8 mouse cellular contexts compared by ENCODE assay signal in genomic region chr2:91183711-91184405, GRCm38 (mm10). TPM values are rescaled to one million over a fixed set of nuclear protein-coding genes. Genes with fewer than 3 reads are reported as not detected.
DNase-seq lines count a peak whose midpoint lies in the region; ATAC-seq and TF ChIP-seq lines count a peak whose summit lies in the region.

Madd (minus strand) TSS chr2:91183837.

- peak within 1 kb of the TSS; percentile 74 for H3K4me3 ChIP-seq in C2C12 (ENCODE audit: insufficient read depth, poor library complexity, severe bottlenecking)
- H3K4me3 ChIP-seq in forebrain, embryonic 12.5 days (replicated peaks) = peak within 1 kb of the TSS; percentile 83
- peak within 1 kb of the TSS; percentile 97 for H3K4me3 ChIP-seq in hindbrain, postnatal 0 days (ENCODE audit: low read length)
- peak within 1 kb of the TSS; percentile 80 for H3K4me3 ChIP-seq in stomach, embryonic 15.5 days (replicated peaks)

- no peaks in the 10 kb centered on the region for H3K36me3 ChIP-seq in C2C12 (ENCODE audit: control insufficient read depth, insufficient read depth)
- no peaks in the 10 kb centered on the region; the same call in 1 of the 2 replicates for H3K36me3 ChIP-seq in forebrain, embryonic 12.5 days (replicated peaks)
- no peaks in the 10 kb centered on the region for H3K36me3 ChIP-seq in hindbrain, postnatal 0 days (ENCODE audit: insufficient read depth, low read length)
- H3K36me3 ChIP-seq in stomach, embryonic 15.5 days = no peaks in the 10 kb centered on the region

- intact Hi-C loops in left cerebral cortex, postnatal 25 days (cut with DNase I) = loop anchor here (2.0 kb wide), 1 partner anchor 45 kb away; no protein-coding TSS in a partner anchor

- peaks cover 7% of the 10 kb centered on the region for H3K79me2 ChIP-seq in C2C12 (ENCODE audit: control insufficient read depth, insufficient read depth)

- H3K9ac ChIP-seq in forebrain, embryonic 12.5 days = peak within 1 kb of the TSS; percentile 67
- peak within 1 kb of the TSS; percentile 88 for H3K9ac ChIP-seq in hindbrain, postnatal 0 days (replicated peaks; ENCODE audit: low read length)
- peak within 1 kb of the TSS; percentile 59 for H3K9ac ChIP-seq in stomach, embryonic 15.5 days

- H3K27me3 ChIP-seq in C2C12 (ENCODE audit: control insufficient read depth, insufficient read depth, insufficient read length) = no peaks in the 10 kb centered on the region
- no peaks in the 10 kb centered on the region for H3K27me3 ChIP-seq in forebrain, embryonic 12.5 days
- H3K27me3 ChIP-seq in hindbrain, postnatal 0 days (ENCODE audit: insufficient read depth, low read length) = no peaks in the 10 kb centered on the region
- no peaks in the 10 kb centered on the region for H3K27me3 ChIP-seq in stomach, embryonic 15.5 days (replicated peaks)

- peak within 1 kb of the TSS; percentile 60 for H3ac ChIP-seq in C2C12 (ENCODE audit: control insufficient read depth, insufficient read length, low read depth)

- 69% methylated on average over 15 of the region's 15 CpGs for WGBS in forebrain, embryonic 12.5 days
- 67% methylated on average over 15 of the region's 15 CpGs for WGBS in hindbrain, postnatal 0 days
- 60% methylated on average over 15 of the region's 15 CpGs for WGBS in stomach, embryonic 15.5 days

- H3K4me2 ChIP-seq in forebrain, embryonic 12.5 days = peak within 1 kb of the TSS; percentile 85
- peak within 1 kb of the TSS; percentile 67 for H3K4me2 ChIP-seq in hindbrain, postnatal 0 days (ENCODE audit: low read depth, low read length)
- H3K4me2 ChIP-seq in stomach, embryonic 15.5 days = peak within 1 kb of the TSS; percentile 87

- peak; percentile 64 for ATAC-seq in activated CD4-positive, CD25-positive, alpha-beta regulatory T cell, adult 4 months
- no peak for ATAC-seq in forebrain, embryonic 12.5 days (ENCODE audit: low FRiP score)
- ATAC-seq in hindbrain, postnatal 0 days = no peak; the same call in 1 of the 2 replicates
- ATAC-seq in megakaryocyte progenitor cell, adult 5-6 weeks (replicated peaks; ENCODE audit: poor library complexity) = peak; percentile 71
- no peak for ATAC-seq in stomach, embryonic 15.5 days (ENCODE audit: insufficient read depth, low FRiP score, low read depth)

- H3K79me3 ChIP-seq in C2C12 (ENCODE audit: low read depth) = no peaks in the 10 kb centered on the region

- no peaks in the 10 kb centered on the region for H3K9me3 ChIP-seq in forebrain, embryonic 12.5 days
- H3K9me3 ChIP-seq in hindbrain, postnatal 0 days (ENCODE audit: low read length) = no peaks in the 10 kb centered on the region
- H3K9me3 ChIP-seq in stomach, embryonic 15.5 days = no peaks in the 10 kb centered on the region

- TF ChIP-seq CTCF in C2C12 (IDR thresholded peaks at IDR 0.05; ENCODE audit: control insufficient read depth, insufficient read depth, insufficient read length) = no peak
- no peak for TF ChIP-seq CTCF in hindbrain, postnatal 0 days (IDR thresholded peaks at IDR 0.05; ENCODE audit: low read depth)

- no peak for DNase-seq in hindbrain, postnatal 0 days (ENCODE audit: low spot score)
- peak in 1 of 2 experiments; percentile 39 for DNase-seq in left cerebral cortex, postnatal 25 days (ENCODE audit: low spot score in 2 of 2)
- no peak for DNase-seq in frontal cortex, postnatal 14 days (ENCODE audit: low spot score in 2 of 2)

- peaks cover 30% of the 10 kb centered on the region for H3K4me1 ChIP-seq in forebrain, embryonic 12.5 days
- H3K4me1 ChIP-seq in hindbrain, postnatal 0 days (ENCODE audit: insufficient read depth, low read length) = 0 out of 2 replicates have a peak, but pooled peaks cover 12% of the 10 kb centered on the region
- H3K4me1 ChIP-seq in stomach, embryonic 15.5 days = peaks cover 3% of the 10 kb centered on the region

- peak within 1 kb of the TSS; percentile 89 for H3K27ac ChIP-seq in forebrain, embryonic 12.5 days
- H3K27ac ChIP-seq in hindbrain, postnatal 0 days = peak within 1 kb of the TSS; percentile 94
- H3K27ac ChIP-seq in stomach, embryonic 15.5 days = peak within 1 kb of the TSS; percentile 79

TF ChIP-seq in C2C12, 6 proteins besides CTCF, POLR2A, EP300 and RAD21:
- TF ChIP-seq MYOG (IDR thresholded peaks at IDR 0.05; ENCODE audit: control insufficient read depth, extremely low read depth, insufficient read length) = no peak
- no peak for TF ChIP-seq USF1 (IDR thresholded peaks at IDR 0.05; ENCODE audit: low read depth)
- no peak for TF ChIP-seq MYOD1 (IDR thresholded peaks at IDR 0.05; ENCODE audit: control insufficient read depth, insufficient read length, low read depth)
- no peak for TF ChIP-seq CEBPB (IDR thresholded peaks at IDR 0.05; ENCODE audit: low read depth)
- TF ChIP-seq FOSL1 (IDR thresholded peaks at IDR 0.05; ENCODE audit: insufficient read depth, low read length, poor library complexity, severe bottlenecking) = no peak
- no peak for TF ChIP-seq MAX (IDR thresholded peaks at IDR 0.05)

RNA-seq across cellular contexts. Expression of gene Madd, which starts in this region (rescaled TPM):
- 4.9 TPM for polyA plus RNA-seq in C2C12 (2012; fragmentation: generic; extraction: Trizol)
- polyA plus RNA-seq in activated CD4-positive, CD25-positive, alpha-beta regulatory T cell, adult 4 months (2017; shearing (Covaris generic)) = 10 to 100 TPM; 55.5 to 64.8 TPM
- 39.1 and 41.2 TPM in 2 replicates for polyA plus RNA-seq in forebrain, embryonic 12.5 days (2016; fragmentation: Nextera tagmentation; extraction: Ambion mirVana)
- total RNA-seq in hindbrain, postnatal 0 days (2014; rRNA removed) = 64.2 TPM in 2 replicates
- 31.3 and 32.7 TPM in 2 replicates for polyA plus RNA-seq in hindbrain, postnatal 0 days (2015; fragmentation: Nextera tagmentation; extraction: Ambion mirVana)
- 100 to 1,000 TPM; 232 to 233 TPM for total RNA-seq in left cerebral cortex, postnatal 25 days (2021)
- total RNA-seq in megakaryocyte progenitor cell, adult 5-6 weeks (2015) = 15.8 and 19.9 TPM in 2 replicates
- total RNA-seq in megakaryocyte progenitor cell, adult 5-6 weeks (2017) = 27.3 and 34.4 TPM in 2 replicates
- polyA plus RNA-seq in stomach, embryonic 15.5 days (2015; fragmentation: Nextera tagmentation; extraction: Ambion mirVana) = 14.2 and 14.3 TPM in 2 replicates

Comparison
In these comparisons a context has a peak if more than half of its experiments do, and no peak if none do; other contexts are left out.
1. ATAC-seq: peak in activated CD4-positive, CD25-positive, alpha-beta regulatory T cell, adult 4 months (single experiment) and megakaryocyte progenitor cell, adult 5-6 weeks (single experiment); none in forebrain, embryonic 12.5 days (single experiment), hindbrain, postnatal 0 days (single experiment) and stomach, embryonic 15.5 days (single experiment).
2. Peak in every context shown above with its lines, with median percentiles within 50 percentile points of each other: H3K4me3 ChIP-seq, H3K27ac ChIP-seq, H3K4me2 ChIP-seq and H3K9ac ChIP-seq.